Mouse (Mus musculus) liver, embryonic 15.5 days (tissue): ENCODE results near the gene Tecr. TPM values are rescaled to one million over a fixed set of nuclear protein-coding genes. Genes with fewer than 3 reads are reported as not detected.

Source experiments
- ATAC-seq: fragments of 200-750 bp; cut with Nextera tagmentation; 2 replicates; pipeline ENCODE4 v1.8.0; 2017; ENCODE audit warnings: moderate number of reproducible peaks, mild to moderate bottlenecking, moderate library complexity; ENCODE audit not compliant: insufficient read depth
- H3K27ac ChIP-seq: fragments of 300-500 bp; sonication (generic); replicated peaks from 2 replicates; pipeline ENCODE4 v1.5.1; 2015; ENCODE audit warnings: mild to moderate bottlenecking, inconsistent platforms
- H3K27me3 ChIP-seq: fragments of 300-500 bp; sonication (generic); 2 replicates; pipeline ENCODE4 v1.6.1; 2015; ENCODE audit warnings: mild to moderate bottlenecking, inconsistent platforms
- H3K36me3 ChIP-seq: fragments of 300-500 bp; sonication (generic); replicated peaks from 2 replicates; pipeline ENCODE4 v1.6.1; 2015; ENCODE audit warnings: moderate library complexity, mild to moderate bottlenecking, inconsistent platforms
- H3K4me1 ChIP-seq: fragments of 300-500 bp; sonication (generic); replicated peaks from 2 replicates; pipeline ENCODE4 v1.6.1; 2015; ENCODE audit warnings: inconsistent platforms
- H3K4me2 ChIP-seq: fragments of 300-500 bp; sonication (generic); 2 replicates; pipeline ENCODE4 v1.6.1; 2015; ENCODE audit warnings: moderate library complexity, mild to moderate bottlenecking, inconsistent platforms
- H3K4me3 ChIP-seq: fragments of 300-500 bp; sonication (generic); replicated peaks from 2 replicates; pipeline ENCODE4 v1.5.1; 2015; ENCODE audit warnings: mild to moderate bottlenecking, inconsistent platforms
- H3K9ac ChIP-seq: fragments of 300-500 bp; sonication (generic); 2 replicates; pipeline ENCODE4 v1.6.1; 2015; ENCODE audit warnings: moderate library complexity, mild to moderate bottlenecking, inconsistent platforms
- H3K9me3 ChIP-seq: fragments of 300-500 bp; sonication (generic); replicated peaks from 2 replicates; pipeline ENCODE4 v1.6.1; 2016; ENCODE audit warnings: inconsistent platforms
- WGBS: fragments of 180-500 bp; shearing (Covaris S2); methylation state at CpG from one replicate; pipeline ENCODE4 v1.1.7; 2015; ENCODE audit warnings: mixed read lengths; ENCODE audit not compliant: insufficient replicate concordance; 5-methylcytosine and 5-hydroxymethylcytosine counted together
- polyA plus RNA-seq: library from polyadenylated mRNA; unstranded; fragments of >200 nt; fragmentation: Nextera tagmentation; extraction: Ambion mirVana; gene quantifications from 2 replicates; pipeline ENCODE4 v1.2.1, GENCODE M21; 2015

The Tecr gene
- polyA plus RNA-seq, 1 experiment from 2014 or later: 329 TPM

GRCm38 (mm10) chr8:83594167-83595049 is 13.4 kb downstream of the Tecr start:
- H3K9me3 ChIP-seq: no peaks in the 10 kb centered on the region
- peak; percentile 98 for ATAC-seq
- peak overlapping the region; percentile 87 for H3K4me2 ChIP-seq
- H3K27me3 ChIP-seq: no peaks in the 10 kb centered on the region
- WGBS: under 1% methylated on average over 43 of the region's 43 CpGs
- H3K9ac ChIP-seq: peak overlapping the region; percentile 77
- peaks cover 11% of the 10 kb centered on the region; the same call in 1 of the 2 replicates for H3K36me3 ChIP-seq
- peak overlapping the region; percentile 72 for H3K4me3 ChIP-seq
- peaks cover 69% of the 10 kb centered on the region for H3K4me1 ChIP-seq
- H3K27ac ChIP-seq: peak overlapping the region; percentile 89

- H3K27me3 ChIP-seq: no peaks in the 10 kb centered on the region
- peak overlapping the region; percentile 87 for H3K4me2 ChIP-seq
- peak overlapping the region; percentile 72 for H3K4me3 ChIP-seq
- WGBS: 3% methylated on average over 22 of the region's 22 CpGs
- peaks cover 19% of the 10 kb centered on the region for H3K36me3 ChIP-seq
- H3K4me1 ChIP-seq: peaks cover 68% of the 10 kb centered on the region
- peak overlapping the region; percentile 77 for H3K9ac ChIP-seq
- peak; percentile 19 for ATAC-seq
- H3K9me3 ChIP-seq: no peaks in the 10 kb centered on the region
- peak overlapping the region; percentile 89 for H3K27ac ChIP-seq
Measured at GRCm38 (mm10) chr8:83593325-83594166, 14.2 kb downstream of the Tecr start.

- Histone ChIP-seq H3K4me2 (peak overlapping the region; percentile 87), H3K9ac (peak overlapping the region; percentile 77), H3K4me1 (peaks cover 69% of the 10 kb centered on the region), H3K9me3 (no peaks in the 10 kb centered on the region), H3K27me3 (no peaks in the 10 kb centered on the region), H3K27ac (no peak overlapping the region), H3K4me3 (peak overlapping the region; percentile 72), H3K36me3 (peaks cover 27% of the 10 kb centered on the region)
- WGBS: 74% methylated on average over 3 of the region's 3 CpGs
- ATAC-seq: no peak
Measured at GRCm38 (mm10) chr8:83592682-83593081, 15.1 kb downstream of the Tecr start.

GRCm38 (mm10) chr8:83590488-83591023 is 17.2 kb downstream of the Tecr start:
- 80% methylated on average over 7 of the region's 7 CpGs for WGBS
- no peak for ATAC-seq
- H3K4me2 ChIP-seq: no peak overlapping the region
- no peaks in the 10 kb centered on the region for H3K9me3 ChIP-seq
- H3K9ac ChIP-seq: no peak overlapping the region
- H3K4me3 ChIP-seq: no peak overlapping the region
- H3K4me1 ChIP-seq: peaks cover 73% of the 10 kb centered on the region
- no peaks in the 10 kb centered on the region for H3K27me3 ChIP-seq
- no peak overlapping the region for H3K27ac ChIP-seq
- peaks cover 32% of the 10 kb centered on the region for H3K36me3 ChIP-seq

DNA sequence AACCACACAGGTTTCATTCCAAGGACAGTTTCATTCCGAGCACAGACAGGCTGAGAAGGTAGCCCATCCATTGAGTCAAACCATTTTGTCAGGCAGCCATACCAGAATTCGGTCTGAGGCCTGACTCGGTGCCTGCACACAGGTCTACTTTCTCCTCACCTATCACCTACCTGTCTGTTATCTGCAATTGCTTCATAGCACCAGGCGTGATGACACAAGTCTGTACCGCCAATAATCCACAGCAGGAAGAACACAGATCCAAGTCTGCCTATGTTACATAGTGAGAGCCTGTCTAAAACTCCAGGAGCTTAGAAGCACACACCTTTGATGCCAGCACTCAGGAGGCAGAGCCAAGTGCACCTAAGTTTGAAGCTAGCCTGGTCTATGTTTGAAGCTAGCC is 18.9 kb downstream of the Tecr start:
- H3K36me3 ChIP-seq: peaks cover 40% of the 10 kb centered on the region
- H3K27ac ChIP-seq: no peak overlapping the region
- no peaks in the 10 kb centered on the region for H3K9me3 ChIP-seq
- no peaks in the 10 kb centered on the region for H3K27me3 ChIP-seq
- no peak overlapping the region for H3K4me2 ChIP-seq
- no peak overlapping the region for H3K4me3 ChIP-seq
- no peak for ATAC-seq
- peaks cover 76% of the 10 kb centered on the region for H3K4me1 ChIP-seq
- H3K9ac ChIP-seq: no peak overlapping the region
- WGBS: 77% methylated on average over 5 of the region's 5 CpGs

- H3K9me3 ChIP-seq: no peaks in the 10 kb centered on the region
- no peak overlapping the region for H3K4me2 ChIP-seq
- H3K4me3 ChIP-seq: no peak overlapping the region
- WGBS: 79% methylated on average over 6 of the region's 6 CpGs
- H3K9ac ChIP-seq: no peak overlapping the region
- H3K27me3 ChIP-seq: no peaks in the 10 kb centered on the region
- H3K36me3 ChIP-seq: peaks cover 46% of the 10 kb centered on the region
- ATAC-seq: no peak
- no peak overlapping the region for H3K27ac ChIP-seq
- peaks cover 70% of the 10 kb centered on the region for H3K4me1 ChIP-seq
Measured at GRCm38 (mm10) chr8:83587644-83588043, 20.1 kb downstream of the Tecr start.

DNA sequence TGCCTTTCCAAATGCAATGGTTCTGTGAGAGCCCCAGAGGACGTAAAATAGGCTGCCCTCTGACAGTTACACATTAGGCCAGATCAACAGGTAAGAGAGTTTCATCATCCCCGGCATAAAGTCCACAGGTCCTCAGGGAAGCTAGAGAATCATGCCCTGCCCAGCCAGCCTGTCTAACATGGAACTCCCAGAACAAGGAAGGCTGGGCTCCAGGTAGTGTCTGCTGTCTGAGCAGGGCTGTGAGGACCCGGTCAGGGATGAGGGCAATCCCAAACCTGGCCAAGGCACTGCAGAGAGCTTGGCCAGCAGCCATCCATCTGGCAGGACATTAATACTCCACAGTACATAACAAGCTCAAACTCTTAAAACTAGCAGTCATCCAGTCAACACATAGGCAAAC is 22.4 kb downstream of the Tecr start:
- H3K4me2 ChIP-seq: no peak overlapping the region
- H3K36me3 ChIP-seq: peaks cover 38% of the 10 kb centered on the region
- peak; percentile 29 for ATAC-seq
- WGBS: 71% methylated on average over 3 of the region's 3 CpGs
- H3K9me3 ChIP-seq: no peaks in the 10 kb centered on the region
- no peak overlapping the region for H3K4me3 ChIP-seq
- H3K27ac ChIP-seq: peak overlapping the region; percentile 58
- H3K27me3 ChIP-seq: no peaks in the 10 kb centered on the region
- peaks cover 62% of the 10 kb centered on the region for H3K4me1 ChIP-seq
- H3K9ac ChIP-seq: no peak overlapping the region

DNA sequence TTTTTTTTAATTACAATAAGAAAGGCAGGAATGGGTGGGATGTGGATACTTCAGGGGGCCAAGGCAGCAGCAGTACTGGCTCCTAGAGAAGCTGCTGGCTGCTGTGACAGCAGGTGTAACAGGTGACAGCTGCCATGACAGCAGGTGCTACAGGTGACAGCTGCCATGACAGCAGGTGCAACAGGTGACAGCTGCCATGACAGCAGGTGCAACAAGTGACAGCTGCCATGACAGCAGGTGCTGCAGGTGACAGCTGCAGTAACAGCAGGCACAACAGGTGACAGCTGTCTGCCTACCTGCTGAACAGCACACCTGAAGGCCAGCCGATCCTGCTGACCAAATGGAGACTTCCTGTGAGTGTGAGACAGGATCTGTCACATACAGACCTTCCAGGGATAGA is 23.0 kb downstream of the Tecr start:
- Histone ChIP-seq H3K4me3 (no peak overlapping the region), H3K4me1 (peaks cover 58% of the 10 kb centered on the region)
- ATAC-seq: no peak

GRCm38 (mm10) chr8:83583236-83583635 is 24.5 kb downstream of the Tecr start:
- 85% methylated on average over 15 of the region's 15 CpGs for WGBS
- no peaks in the 10 kb centered on the region for H3K27me3 ChIP-seq
- peaks cover 56% of the 10 kb centered on the region for H3K4me1 ChIP-seq
- no peak overlapping the region for H3K4me3 ChIP-seq
- H3K36me3 ChIP-seq: peaks cover 24% of the 10 kb centered on the region
- no peak overlapping the region for H3K4me2 ChIP-seq
- no peak overlapping the region for H3K9ac ChIP-seq
- H3K9me3 ChIP-seq: no peaks in the 10 kb centered on the region
- ATAC-seq: no peak
- no peak overlapping the region for H3K27ac ChIP-seq

More for the DNA sequence above, 23.0 kb downstream of the Tecr start:
- H3K27ac ChIP-seq: peak overlapping the region; percentile 34; the same call in 1 of the 2 replicates
- 85% methylated on average over 1 of the region's 1 CpGs for WGBS
- H3K4me2 ChIP-seq: no peak overlapping the region
- no peaks in the 10 kb centered on the region for H3K27me3 ChIP-seq
- no peaks in the 10 kb centered on the region for H3K9me3 ChIP-seq
- H3K9ac ChIP-seq: no peak overlapping the region
- H3K36me3 ChIP-seq: peaks cover 34% of the 10 kb centered on the region

- Histone ChIP-seq H3K4me2 (no peak overlapping the region), H3K9me3 (no peaks in the 10 kb centered on the region), H3K27me3 (no peaks in the 10 kb centered on the region), H3K4me1 (peaks cover 54% of the 10 kb centered on the region), H3K9ac (no peak overlapping the region), H3K27ac (no peak overlapping the region), H3K4me3 (no peak overlapping the region), H3K36me3 (peaks cover 19% of the 10 kb centered on the region)
- no peak for ATAC-seq
- WGBS: 84% methylated on average over 8 of the region's 8 CpGs
Measured at GRCm38 (mm10) chr8:83582226-83582625, 25.5 kb downstream of the Tecr start.

DNA sequence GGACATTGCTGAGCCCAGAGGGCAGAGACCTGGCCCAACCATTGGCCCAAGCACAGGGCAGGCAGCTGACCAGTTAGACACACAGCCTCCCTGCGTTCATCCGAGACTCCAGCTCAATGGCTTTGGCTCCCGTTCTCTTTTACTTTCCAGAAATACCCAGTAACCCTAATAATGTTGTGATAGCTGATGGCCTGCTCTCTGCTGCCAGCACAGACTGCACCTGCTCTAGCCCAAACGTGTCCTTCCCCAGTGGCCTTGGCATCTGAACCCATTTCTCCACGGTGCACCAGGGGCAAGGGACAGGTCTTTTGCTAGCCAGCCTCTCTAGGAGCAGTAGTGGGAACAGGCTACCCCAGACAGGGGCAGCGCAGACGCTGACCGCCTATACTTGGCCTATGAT is 26.9 kb downstream of the Tecr start:
- no peaks in the 10 kb centered on the region for H3K27me3 ChIP-seq
- no peak overlapping the region for H3K4me2 ChIP-seq
- H3K9ac ChIP-seq: no peak overlapping the region
- H3K9me3 ChIP-seq: no peaks in the 10 kb centered on the region
- peaks cover 16% of the 10 kb centered on the region for H3K36me3 ChIP-seq
- no peak overlapping the region for H3K27ac ChIP-seq
- 82% methylated on average over 8 of the region's 8 CpGs for WGBS
- H3K4me1 ChIP-seq: peaks cover 59% of the 10 kb centered on the region
- H3K4me3 ChIP-seq: no peak overlapping the region
- no peak for ATAC-seq
